Mouse (Mus musculus): Measurements from ENCODE around the gene Ugt1a9. TPM values are rescaled to one million over a fixed set of nuclear protein-coding genes. Genes with fewer than 3 reads are reported as not detected.
"Not testable (repeated sequence)": the region's sequence is repeated elsewhere in the genome, so short reads cannot be mapped to it uniquely, and the experiment has no call there.

The Ugt1a9 gene
- polyA plus RNA-seq (2015; fragmentation: Nextera tagmentation; extraction: Ambion mirVana), result not detected in 2 replicates

- Histone ChIP-seq H3K4me2 (replicated peaks) (no peak within 1 kb of the TSS), H3K4me3 (replicated peaks) (no peak within 1 kb of the TSS), H3K9ac (replicated peaks) (no peak within 1 kb of the TSS), H3K36me3 (no peaks in the 10 kb centered on the region), H3K9me3 (no peaks in the 10 kb centered on the region), H3K27ac (no peak within 1 kb of the TSS), H3K4me1 (replicated peaks) (no peaks in the 10 kb centered on the region), H3K27me3 (no peaks in the 10 kb centered on the region)
- no peak for ATAC-seq
- whole genome bisulfite sequencing, result 84% methylated on average over 2 of the region's 2 CpGs
These were observed at the start of gene Ugt1a9 for GRCm38 (mm10) chr1:88070495-88070894. TSS of gene Ugt1a9 (plus strand) at chr1:88070800.

GRCm38 (mm10) chr1:88025244-88025643, 45.4 kb upstream of the Ugt1a9 start:
- H3K4me1 ChIP-seq (replicated peaks); H3K27me3 ChIP-seq; H3K9me3 ChIP-seq; H3K27ac ChIP-seq; H3K9ac ChIP-seq (replicated peaks); H3K36me3 ChIP-seq; ATAC-seq; H3K4me2 ChIP-seq (replicated peaks); H3K4me3 ChIP-seq (replicated peaks): not testable (repeated sequence)
- WGBS, result 75% methylated on average over 3 of the region's 3 CpGs

DNA sequence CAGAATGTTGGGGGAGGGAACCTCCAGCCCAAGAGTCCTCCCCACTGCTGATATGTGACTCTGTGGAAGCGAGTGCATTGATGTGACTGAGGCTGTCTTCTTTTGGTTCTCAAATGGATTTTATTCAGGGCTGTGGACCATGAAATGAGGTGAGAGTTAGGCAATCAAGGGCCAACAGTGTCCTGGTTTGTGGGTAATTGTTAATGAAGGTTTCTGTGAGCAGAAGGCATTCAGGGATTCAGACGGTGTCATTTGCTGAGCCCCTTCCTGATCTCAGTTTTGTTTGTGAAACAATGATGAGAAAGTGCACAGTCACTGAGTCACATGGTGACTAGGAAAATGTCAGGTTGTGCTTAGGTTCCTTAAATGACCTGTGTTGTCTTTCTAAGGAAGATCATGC, 27.6 kb upstream of the Ugt1a9 start:
- H3K27me3 ChIP-seq; H3K4me3 ChIP-seq (replicated peaks); H3K36me3 ChIP-seq; H3K27ac ChIP-seq; H3K9ac ChIP-seq (replicated peaks); H3K4me1 ChIP-seq (replicated peaks); H3K4me2 ChIP-seq (replicated peaks); ATAC-seq; H3K9me3 ChIP-seq: not testable (repeated sequence)
- WGBS, result 39% methylated on average over 1 of the region's 2 CpGs

- not testable (repeated sequence) for H3K9me3 ChIP-seq; H3K36me3 ChIP-seq; H3K27me3 ChIP-seq; H3K4me3 ChIP-seq (replicated peaks); ATAC-seq; H3K9ac ChIP-seq (replicated peaks); H3K27ac ChIP-seq; H3K4me2 ChIP-seq (replicated peaks); H3K4me1 ChIP-seq (replicated peaks)
- WGBS, result 67% methylated on average over 3 of the region's 5 CpGs
These were observed 25.7 kb upstream of the Ugt1a9 start for GRCm38 (mm10) chr1:88044832-88045437.

- H3K27me3 ChIP-seq; H3K9me3 ChIP-seq; H3K27ac ChIP-seq; H3K4me3 ChIP-seq (replicated peaks); H3K36me3 ChIP-seq; H3K4me1 ChIP-seq (replicated peaks); H3K4me2 ChIP-seq (replicated peaks); H3K9ac ChIP-seq (replicated peaks); ATAC-seq: not testable (repeated sequence)
- 81% methylated on average over 2 of the region's 2 CpGs for WGBS
These were observed 23.2 kb upstream of the Ugt1a9 start for GRCm38 (mm10) chr1:88047408-88047807.

DNA sequence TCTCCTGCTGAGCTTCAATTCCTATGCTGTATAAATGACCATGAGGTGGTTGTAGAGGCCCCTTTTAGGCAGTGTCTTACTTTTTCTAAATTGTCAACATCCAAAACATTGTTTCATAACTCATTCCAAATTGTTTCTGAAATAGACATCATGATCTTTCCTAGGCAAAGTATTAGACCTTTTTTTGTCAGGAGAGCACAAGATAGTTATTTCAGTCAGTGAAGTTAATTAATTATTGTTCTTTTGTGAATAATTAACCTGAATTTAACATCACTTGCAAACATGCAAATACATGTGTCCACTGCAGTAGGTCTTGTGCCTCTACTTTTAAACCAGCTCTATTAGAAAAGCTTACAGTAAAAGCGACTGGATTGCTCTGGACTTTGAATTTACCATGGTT, 15.5 kb upstream of the Ugt1a9 start, which contains the start of gene Ugt1a10:
Ugt1a10 (plus strand) TSS at position 301 of the 400 bp plus-strand sequence.
- Histone ChIP-seq H3K36me3 (no peaks in the 10 kb centered on the region), H3K9me3 (no peaks in the 10 kb centered on the region), H3K4me2 (replicated peaks) (no peak within 1 kb of the TSS), H3K27ac (no peak within 1 kb of the TSS), H3K27me3 (no peaks in the 10 kb centered on the region), H3K9ac (replicated peaks) (no peak within 1 kb of the TSS), H3K4me3 (replicated peaks) (no peak within 1 kb of the TSS), H3K4me1 (replicated peaks) (no peaks in the 10 kb centered on the region)
- no peak for ATAC-seq
- 82% methylated on average over 1 of the region's 1 CpGs for WGBS

DNA sequence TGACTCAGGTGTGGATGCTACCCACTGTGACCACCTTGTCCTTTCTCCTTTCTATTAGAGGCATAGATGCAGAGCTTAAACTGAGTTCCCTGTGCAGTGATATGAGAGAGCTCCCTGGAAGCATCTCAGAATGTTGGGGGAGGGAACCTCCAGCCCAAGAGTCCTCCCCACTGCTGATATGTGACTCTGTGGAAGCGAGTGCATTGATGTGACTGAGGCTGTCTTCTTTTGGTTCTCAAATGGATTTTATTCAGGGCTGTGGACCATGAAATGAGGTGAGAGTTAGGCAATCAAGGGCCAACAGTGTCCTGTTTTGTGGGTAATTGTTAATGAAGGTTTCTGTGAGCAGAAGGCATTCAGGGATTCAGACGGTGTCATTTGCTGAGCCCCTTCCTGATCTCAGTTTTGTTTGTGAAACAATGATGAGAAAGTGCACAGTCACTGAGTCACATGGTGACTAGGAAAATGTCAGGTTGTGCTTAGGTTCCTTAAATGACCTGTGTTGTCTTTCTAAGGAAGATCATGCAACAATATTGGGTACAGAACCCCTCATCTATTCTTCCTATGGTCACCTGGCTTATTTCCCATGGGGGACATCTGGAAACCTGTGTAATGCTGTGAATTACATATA, 4.0 kb upstream of the Ugt1a9 start:
- H3K9ac ChIP-seq (replicated peaks); H3K36me3 ChIP-seq; H3K4me3 ChIP-seq (replicated peaks); H3K9me3 ChIP-seq; H3K4me2 ChIP-seq (replicated peaks); ATAC-seq; H3K27me3 ChIP-seq; H3K27ac ChIP-seq; H3K4me1 ChIP-seq (replicated peaks): not testable (repeated sequence)
- 58% methylated on average over 1 of the region's 2 CpGs for WGBS

GRCm38 (mm10) chr1:88070902-88071301, 302 bp downstream of the Ugt1a9 start:
- no peaks in the 10 kb centered on the region for H3K27me3 ChIP-seq
- no peak overlapping the region for H3K9ac ChIP-seq (replicated peaks)
- H3K4me3 ChIP-seq (replicated peaks), result no peak overlapping the region
- no peak for ATAC-seq
- H3K27ac ChIP-seq, result no peak overlapping the region
- H3K9me3 ChIP-seq, result no peaks in the 10 kb centered on the region
- WGBS, result 80% methylated on average over 4 of the region's 4 CpGs
- H3K4me1 ChIP-seq (replicated peaks), result no peaks in the 10 kb centered on the region
- no peak overlapping the region for H3K4me2 ChIP-seq (replicated peaks)
- H3K36me3 ChIP-seq, result no peaks in the 10 kb centered on the region

GRCm38 (mm10) chr1:88074471-88074870, 3.9 kb downstream of the Ugt1a9 start:
- H3K9ac ChIP-seq (replicated peaks), result no peak overlapping the region
- H3K4me2 ChIP-seq (replicated peaks), result no peak overlapping the region
- H3K4me1 ChIP-seq (replicated peaks), result no peaks in the 10 kb centered on the region
- H3K36me3 ChIP-seq, result no peaks in the 10 kb centered on the region
- H3K9me3 ChIP-seq, result no peaks in the 10 kb centered on the region
- 88% methylated on average over 2 of the region's 2 CpGs for WGBS
- no peak overlapping the region for H3K4me3 ChIP-seq (replicated peaks)
- no peaks in the 10 kb centered on the region for H3K27me3 ChIP-seq
- H3K27ac ChIP-seq, result no peak overlapping the region
- no peak for ATAC-seq

- ATAC-seq, result no peak
- Histone ChIP-seq H3K4me3 (replicated peaks) (no peak overlapping the region), H3K27ac (no peak overlapping the region), H3K4me2 (replicated peaks) (no peak overlapping the region), H3K9ac (replicated peaks) (no peak overlapping the region), H3K36me3 (no peaks in the 10 kb centered on the region), H3K9me3 (no peaks in the 10 kb centered on the region), H3K27me3 (no peaks in the 10 kb centered on the region), H3K4me1 (replicated peaks) (no peaks in the 10 kb centered on the region)
- whole genome bisulfite sequencing, result 89% methylated on average over 1 of the region's 1 CpGs
These were observed 6.5 kb downstream of the Ugt1a9 start for GRCm38 (mm10) chr1:88077128-88077527.

GRCm38 (mm10) chr1:88081670-88082069, 11.1 kb downstream of the Ugt1a9 start:
- Histone ChIP-seq H3K9me3 (no peaks in the 10 kb centered on the region), H3K27me3 (no peaks in the 10 kb centered on the region), H3K9ac (replicated peaks) (no peak overlapping the region), H3K4me3 (replicated peaks) (no peak overlapping the region), H3K4me2 (replicated peaks) (no peak overlapping the region), H3K36me3 (no peaks in the 10 kb centered on the region), H3K4me1 (replicated peaks) (no peaks in the 10 kb centered on the region), H3K27ac (no peak overlapping the region)
- 95% methylated on average over 1 of the region's 1 CpGs for WGBS
- no peak for ATAC-seq

DNA sequence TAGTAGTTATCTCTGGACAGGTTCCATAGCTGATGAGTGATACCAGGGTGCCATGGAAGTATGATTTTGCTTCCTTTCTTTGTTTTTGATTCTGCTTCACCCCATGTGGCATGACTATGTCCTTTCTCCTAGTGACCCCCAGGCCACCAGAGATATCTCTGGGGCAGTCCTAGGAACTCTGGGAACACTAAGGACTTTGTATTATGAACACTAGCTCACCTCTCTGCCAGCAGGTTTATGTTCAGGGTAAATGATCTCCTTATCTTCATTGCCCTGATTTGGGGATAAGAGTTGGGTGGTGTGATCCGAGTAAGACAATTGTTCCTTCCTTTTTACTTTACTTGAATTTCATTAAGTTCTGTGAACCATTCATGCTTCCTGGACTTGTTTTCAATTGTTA, 15.5 kb downstream of the Ugt1a9 start:
- Histone ChIP-seq H3K27ac (no peak overlapping the region), H3K4me3 (replicated peaks) (no peak overlapping the region), H3K36me3 (no peaks in the 10 kb centered on the region), H3K9ac (replicated peaks) (no peak overlapping the region), H3K27me3 (no peaks in the 10 kb centered on the region), H3K9me3 (no peaks in the 10 kb centered on the region), H3K4me1 (replicated peaks) (no peaks in the 10 kb centered on the region), H3K4me2 (replicated peaks) (no peak overlapping the region)
- 68% methylated on average over 1 of the region's 1 CpGs for WGBS
- no peak for ATAC-seq

- WGBS, result 90% methylated on average over 3 of the region's 3 CpGs
- no peak for ATAC-seq
These were observed 16.9 kb downstream of the Ugt1a9 start, which contains the start of gene Ugt1a8 for GRCm38 (mm10) chr1:88087513-88087912. TSS of gene Ugt1a8 (plus strand) at chr1:88087813.

More at GRCm38 (mm10) chr1:88087513-88087912, 16.9 kb downstream of the Ugt1a9 start, which contains the start of gene Ugt1a8:
- Histone ChIP-seq H3K27me3 (no peaks in the 10 kb centered on the region), H3K4me3 (replicated peaks) (no peak within 1 kb of the TSS), H3K36me3 (no peaks in the 10 kb centered on the region), H3K4me2 (replicated peaks) (no peak within 1 kb of the TSS), H3K9me3 (no peaks in the 10 kb centered on the region), H3K4me1 (replicated peaks) (no peaks in the 10 kb centered on the region), H3K27ac (no peak within 1 kb of the TSS), H3K9ac (replicated peaks) (no peak within 1 kb of the TSS)

Measured in midbrain, embryonic 13.5 days (tissue).